Mouse (Mus musculus) hindbrain, embryonic 15.5 days (tissue): ENCODE measurements around the gene Faim2. TPM values are rescaled to one million over a fixed set of nuclear protein-coding genes. Genes with fewer than 3 reads are reported as not detected.

Experiments
- ATAC-seq: fragments of 200-750 bp; cut with Nextera tagmentation; 2 replicates; pipeline ENCODE4 v1.8.0; 2017; ENCODE audit warnings: low read depth, moderate number of reproducible peaks, moderate TSS enrichment; ENCODE audit not compliant: low FRiP score
- H3K27ac ChIP-seq: fragments of 300-500 bp; sonication (generic); replicated peaks from 2 replicates; pipeline ENCODE4 v1.5.1; 2015; ENCODE audit warnings: mild to moderate bottlenecking, inconsistent platforms
- H3K27me3 ChIP-seq: fragments of 300-500 bp; sonication (generic); 2 replicates; pipeline ENCODE4 v1.6.1; 2015; ENCODE audit warnings: control low read depth, inconsistent platforms
- H3K36me3 ChIP-seq: fragments of 300-500 bp; sonication (generic); 2 replicates; pipeline ENCODE4 v1.6.1; 2015; ENCODE audit warnings: control low read depth, inconsistent platforms
- H3K4me1 ChIP-seq: fragments of 300-500 bp; sonication (generic); replicated peaks from 2 replicates; pipeline ENCODE4 v1.6.1; 2015; ENCODE audit warnings: control low read depth, inconsistent platforms
- H3K4me2 ChIP-seq: fragments of 300-500 bp; sonication (generic); 2 replicates; pipeline ENCODE4 v1.6.1; 2015; ENCODE audit warnings: moderate library complexity, mild to moderate bottlenecking, inconsistent platforms
- H3K4me3 ChIP-seq: fragments of 300-500 bp; sonication (generic); 2 replicates; pipeline ENCODE4 v1.5.1; 2015; ENCODE audit warnings: mild to moderate bottlenecking, inconsistent platforms
- H3K9ac ChIP-seq: fragments of 300-500 bp; sonication (generic); 2 replicates; pipeline ENCODE4 v1.6.1; 2015; ENCODE audit warnings: inconsistent platforms
- H3K9me3 ChIP-seq: fragments of 300-500 bp; sonication (generic); 2 replicates; pipeline ENCODE4 v1.6.1; 2016; ENCODE audit warnings: control low read depth, inconsistent platforms
- WGBS: fragments of 180-500 bp; shearing (Covaris S2); methylation state at CpG from one replicate; pipeline ENCODE4 v1.1.7; 2015; 5-methylcytosine and 5-hydroxymethylcytosine counted together
- polyA plus RNA-seq: library from polyadenylated mRNA; unstranded; fragments of >200 nt; fragmentation: Nextera tagmentation; extraction: Ambion mirVana; gene quantifications from 2 replicates; pipeline ENCODE4 v1.2.1, GENCODE M21; 2015

Faim2 gene
- polyA plus RNA-seq, 1 experiment from 2014 or later = 48.7 TPM

DNA sequence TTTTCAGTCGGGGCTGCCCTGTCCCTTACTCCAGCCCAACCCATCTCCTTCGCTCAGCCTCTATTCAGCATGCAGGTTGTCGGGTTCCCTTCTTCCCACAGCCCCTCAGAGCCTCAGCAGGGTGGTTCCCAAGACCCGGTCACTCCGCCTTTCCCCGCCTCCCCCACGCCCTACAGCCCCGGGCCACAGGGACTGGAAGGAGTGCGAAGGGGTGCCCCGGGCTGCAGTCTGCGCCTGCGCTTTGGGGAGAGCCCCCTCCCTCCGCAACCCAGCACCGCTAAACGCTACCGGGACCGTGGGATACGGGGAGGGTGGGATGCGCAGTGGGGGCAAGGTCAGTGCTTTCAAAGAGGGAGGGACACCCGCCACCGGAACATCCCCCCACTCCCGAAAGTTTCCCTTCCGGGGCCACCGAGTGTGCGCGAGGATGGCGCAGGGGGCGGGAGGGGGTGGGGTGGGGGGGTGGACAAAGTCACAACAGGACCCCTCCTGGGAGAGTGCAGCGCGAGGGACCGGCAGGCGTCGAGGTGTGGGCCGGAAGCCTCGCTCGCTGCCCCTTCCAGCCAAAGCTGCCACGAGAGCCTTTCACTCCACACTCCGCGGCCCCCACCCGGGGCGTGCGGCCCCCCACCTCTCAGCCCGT is 70.9 kb downstream of the Faim2 start:
- peak; percentile 81 for ATAC-seq
- Histone ChIP-seq H3K27me3 (no peaks in the 10 kb centered on the region), H3K4me3 (peak overlapping the region; percentile 94), H3K4me1 (peaks cover 55% of the 10 kb centered on the region), H3K27ac (peak overlapping the region; percentile 95), H3K9me3 (no peaks in the 10 kb centered on the region), H3K36me3 (no peaks in the 10 kb centered on the region), H3K4me2 (peak overlapping the region; percentile 89), H3K9ac (peak overlapping the region; percentile 81)
- under 1% methylated on average over 42 of the region's 43 CpGs for WGBS

- whole genome bisulfite sequencing = 7% methylated on average over 7 of the region's 7 CpGs
- Histone ChIP-seq H3K27me3 (no peaks in the 10 kb centered on the region), H3K9me3 (no peaks in the 10 kb centered on the region), H3K4me2 (peak overlapping the region; percentile 89), H3K4me1 (peaks cover 55% of the 10 kb centered on the region), H3K27ac (peak overlapping the region; percentile 95), H3K4me3 (peak overlapping the region; percentile 94), H3K36me3 (no peaks in the 10 kb centered on the region), H3K9ac (peak overlapping the region; percentile 81)
- no peak for ATAC-seq
These were observed 71.5 kb downstream of the Faim2 start for GRCm38 (mm10) chr15:99456338-99456962.

- WGBS = 81% methylated on average over 3 of the region's 3 CpGs
- Histone ChIP-seq H3K4me1 (peaks cover 55% of the 10 kb centered on the region), H3K4me2 (peak overlapping the region; percentile 89), H3K36me3 (no peaks in the 10 kb centered on the region), H3K9me3 (no peaks in the 10 kb centered on the region), H3K27ac (no peak overlapping the region), H3K4me3 (no peak overlapping the region), H3K9ac (0 out of 2 replicates have a peak overlapping the region, but pooled peaks have one; percentile 11), H3K27me3 (no peaks in the 10 kb centered on the region)
- ATAC-seq = no peak
These were observed 72.5 kb downstream of the Faim2 start for GRCm38 (mm10) chr15:99455415-99455814.

DNA sequence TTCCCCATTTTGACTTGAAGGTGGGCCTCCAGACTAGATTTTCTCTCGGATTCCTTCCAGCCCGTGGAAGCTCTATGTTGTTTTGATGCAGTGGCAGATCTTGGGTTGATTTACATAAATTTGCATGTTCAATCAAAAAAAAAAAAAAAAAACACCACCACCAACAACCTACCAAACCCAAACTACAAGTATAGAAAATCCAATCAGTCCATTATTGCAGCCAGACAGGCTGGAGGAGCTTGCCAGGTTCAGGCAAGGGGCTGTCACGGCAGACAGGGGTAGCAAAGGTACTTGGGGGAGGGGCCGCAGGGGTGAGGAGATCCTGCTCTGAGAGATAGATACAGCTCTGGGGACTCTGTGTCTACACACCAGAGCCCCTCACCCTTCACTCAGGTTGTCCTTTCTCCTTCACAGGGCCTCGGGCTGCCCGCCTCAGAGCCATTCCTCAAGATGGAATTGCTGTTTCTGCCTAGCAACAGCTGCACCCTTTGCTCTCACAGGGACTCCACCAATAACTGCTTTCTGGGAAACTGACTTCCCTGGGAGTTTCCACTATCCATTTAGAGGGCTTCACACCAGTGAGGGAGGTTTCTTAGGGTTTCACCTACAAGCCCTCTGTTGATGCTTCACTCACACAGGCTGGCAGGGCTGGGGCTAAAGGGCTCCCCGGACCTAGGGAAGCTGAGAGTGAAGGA is 73.2 kb downstream of the Faim2 start:
- H3K9ac ChIP-seq = 0 out of 2 replicates have a peak overlapping the region, but pooled peaks have one; percentile 7
- peaks cover 59% of the 10 kb centered on the region for H3K4me1 ChIP-seq
- no peaks in the 10 kb centered on the region for H3K27me3 ChIP-seq
- ATAC-seq = no peak
- 52% methylated on average over 7 of the region's 7 CpGs for WGBS
- H3K27ac ChIP-seq = no peak overlapping the region; the same call in 1 of the 2 replicates
- H3K4me3 ChIP-seq = no peak overlapping the region
- H3K4me2 ChIP-seq = peak overlapping the region; percentile 89
- no peaks in the 10 kb centered on the region for H3K36me3 ChIP-seq
- H3K9me3 ChIP-seq = no peaks in the 10 kb centered on the region

DNA sequence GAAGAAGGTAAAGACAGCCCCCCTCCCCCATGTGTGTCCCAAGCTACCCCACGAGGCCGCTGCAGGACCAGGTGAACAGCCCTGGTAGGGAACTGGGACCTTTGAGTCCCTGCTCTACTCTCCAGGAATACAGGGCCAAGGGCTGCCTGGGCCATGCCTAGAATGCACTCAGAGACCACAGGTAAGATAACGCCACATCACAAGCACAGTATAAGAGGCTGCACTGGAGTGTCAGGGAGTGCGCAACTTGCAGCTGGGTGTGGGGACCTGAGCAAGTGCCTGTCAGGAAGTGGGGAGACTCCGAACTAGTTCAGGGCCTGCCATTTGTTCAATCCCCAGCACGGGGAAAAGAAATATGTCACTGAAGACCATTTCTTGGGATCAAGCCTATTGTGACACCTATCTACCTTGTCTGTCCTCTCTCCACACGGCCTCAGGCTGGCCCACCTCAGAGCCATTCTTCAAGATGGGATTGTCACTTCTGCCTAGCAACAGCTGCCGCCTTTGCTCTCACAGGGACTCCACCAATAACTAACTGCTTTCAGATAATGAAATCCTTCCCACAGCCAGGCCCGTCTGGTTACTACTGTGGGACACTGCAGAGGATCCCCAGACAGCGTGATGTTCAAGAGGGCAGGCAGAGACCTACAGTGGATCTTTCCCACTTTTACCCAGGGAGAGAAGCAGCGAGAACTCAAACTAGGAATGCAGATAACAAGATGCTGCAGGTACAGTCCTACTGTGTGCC is 74.6 kb downstream of the Faim2 start:
- Histone ChIP-seq H3K9me3 (no peaks in the 10 kb centered on the region), H3K27me3 (no peaks in the 10 kb centered on the region), H3K27ac (no peak overlapping the region), H3K4me2 (no peak overlapping the region), H3K9ac (no peak overlapping the region), H3K4me3 (no peak overlapping the region), H3K4me1 (peaks cover 59% of the 10 kb centered on the region), H3K36me3 (no peaks in the 10 kb centered on the region)
- ATAC-seq = no peak
- 68% methylated on average over 11 of the region's 11 CpGs for WGBS

GRCm38 (mm10) chr15:99449751-99450280 is 78.1 kb downstream of the Faim2 start:
- Histone ChIP-seq H3K4me1 (peaks cover 45% of the 10 kb centered on the region), H3K27me3 (no peaks in the 10 kb centered on the region), H3K4me2 (no peak overlapping the region), H3K27ac (peak overlapping the region; percentile 55), H3K4me3 (no peak overlapping the region), H3K36me3 (no peaks in the 10 kb centered on the region), H3K9me3 (no peaks in the 10 kb centered on the region), H3K9ac (no peak overlapping the region)
- 84% methylated on average over 8 of the region's 8 CpGs for WGBS
- ATAC-seq = no peak

DNA sequence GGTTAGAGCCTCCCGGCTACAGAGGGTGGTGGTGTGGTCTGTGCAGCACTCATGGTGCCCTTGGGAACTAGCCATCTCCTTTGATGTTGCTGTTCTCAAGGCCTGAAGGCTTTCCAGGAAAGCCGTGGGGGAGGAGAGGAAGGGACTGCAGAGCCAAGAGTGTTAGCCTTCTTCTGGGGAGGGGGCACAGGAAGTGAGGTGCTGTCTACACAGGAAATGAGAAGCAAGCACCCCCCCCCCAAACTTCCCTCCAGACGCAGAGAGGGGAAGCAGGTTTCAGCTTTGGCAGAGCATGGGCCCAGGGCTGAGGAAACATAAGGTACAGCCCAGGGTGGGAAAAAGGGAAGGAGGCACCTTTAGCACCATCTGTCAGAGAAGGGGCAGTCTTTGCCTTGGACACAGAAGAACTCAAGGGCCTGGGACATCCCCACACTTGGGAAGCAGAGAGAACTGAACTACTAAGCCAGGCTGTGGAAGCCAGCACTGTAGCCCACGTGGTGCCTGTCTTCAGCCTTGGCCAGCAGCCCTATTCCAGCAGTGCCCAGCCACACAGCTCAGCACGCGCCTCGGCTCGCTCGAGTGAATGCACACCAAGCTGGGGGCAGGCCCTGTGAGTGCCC is 78.7 kb downstream of the Faim2 start:
- Histone ChIP-seq H3K4me1 (peaks cover 39% of the 10 kb centered on the region), H3K9ac (no peak overlapping the region), H3K27me3 (no peaks in the 10 kb centered on the region), H3K9me3 (no peaks in the 10 kb centered on the region), H3K4me3 (no peak overlapping the region), H3K4me2 (no peak overlapping the region), H3K36me3 (no peaks in the 10 kb centered on the region), H3K27ac (peak overlapping the region; percentile 55)
- WGBS = 48% methylated on average over 9 of the region's 9 CpGs
- ATAC-seq = peak; percentile 68

Other genes starting within 250 kb of the Faim2 start
- gene Prpf40b, start 233.1 kb downstream of the Faim2 start, polyA plus RNA-seq = 108 and 114 TPM in 2 replicates
- 0.55 and 0.86 TPM in 2 replicates for gene Fam186b, start 232.3 kb downstream of the Faim2 start, polyA plus RNA-seq
- gene Fmnl3, start 157.7 kb downstream of the Faim2 start, polyA plus RNA-seq = 8.9 and 9.1 TPM in 2 replicates
- gene Tmbim6, start 135.3 kb downstream of the Faim2 start, polyA plus RNA-seq = 299 and 320 TPM in 2 replicates
- 14.7 and 17.1 TPM in 2 replicates for gene Nckap5l, start 70.4 kb downstream of the Faim2 start, polyA plus RNA-seq
- gene Bcdin3d, start 53.4 kb downstream of the Faim2 start, polyA plus RNA-seq = 16.4 and 17.7 TPM in 2 replicates
- not detected in 2 replicates for gene Aqp2, start 50.9 kb upstream of the Faim2 start, polyA plus RNA-seq
- gene Aqp5, start 62.6 kb upstream of the Faim2 start, polyA plus RNA-seq = 1.3 and 2.4 TPM in 2 replicates
- gene Aqp6, start 73.2 kb upstream of the Faim2 start, polyA plus RNA-seq = 0.78 and 1.00 TPM in 2 replicates
- 63.3 and 67.1 TPM in 2 replicates for gene Racgap1, start 123.5 kb upstream of the Faim2 start, polyA plus RNA-seq
- gene Asic1, start 142.2 kb upstream of the Faim2 start, polyA plus RNA-seq = 58.1 and 63.6 TPM in 2 replicates
- 89.1 and 96.4 TPM in 2 replicates for gene Smarcd1, start 174.0 kb upstream of the Faim2 start, polyA plus RNA-seq
- gene Gm17349, start 177.3 kb upstream of the Faim2 start, polyA plus RNA-seq = not detected in 2 replicates
- gene Gpd1, start 189.3 kb upstream of the Faim2 start, polyA plus RNA-seq = 3.6 and 4.7 TPM in 2 replicates
- gene Cox14, start 197.5 kb upstream of the Faim2 start, polyA plus RNA-seq = 171 and 178 TPM in 2 replicates
- 85.8 and 89.9 TPM in 2 replicates for gene Cers5, start 244.7 kb upstream of the Faim2 start, polyA plus RNA-seq